Mouse (Mus musculus) midbrain, embryonic 15.5 days (tissue): Measurements from ENCODE around the gene Selenof. TPM values are rescaled to one million over a fixed set of nuclear protein-coding genes. Genes with fewer than 3 reads are reported as not detected.

Experiments used
- ATAC-seq: fragments of 200-750 bp; cut with Nextera tagmentation; replicated peaks from 2 replicates; pipeline ENCODE4 v1.8.0; 2017; ENCODE audit warnings: moderate TSS enrichment
- H3K27ac ChIP-seq: fragments of 300-500 bp; sonication (generic); 2 replicates; pipeline ENCODE4 v1.5.1; 2015; ENCODE audit warnings: mild to moderate bottlenecking, inconsistent platforms
- H3K27me3 ChIP-seq: fragments of 300-500 bp; sonication (generic); replicated peaks from 2 replicates; pipeline ENCODE4 v1.6.1; 2015; ENCODE audit warnings: inconsistent platforms
- H3K36me3 ChIP-seq: fragments of 300-500 bp; sonication (generic); replicated peaks from 2 replicates; pipeline ENCODE4 v1.6.1; 2015; ENCODE audit warnings: inconsistent platforms
- H3K4me1 ChIP-seq: fragments of 300-500 bp; sonication (generic); 2 replicates; pipeline ENCODE4 v1.6.1; 2015; ENCODE audit warnings: inconsistent platforms
- H3K4me2 ChIP-seq: fragments of 300-500 bp; sonication (generic); 2 replicates; pipeline ENCODE4 v1.6.1; 2015; ENCODE audit warnings: inconsistent platforms, mild to moderate bottlenecking, moderate library complexity
- H3K4me3 ChIP-seq: fragments of 300-500 bp; sonication (generic); 2 replicates; pipeline ENCODE4 v1.5.1; 2015; ENCODE audit warnings: mild to moderate bottlenecking, inconsistent platforms
- H3K9ac ChIP-seq: fragments of 300-500 bp; sonication (generic); 2 replicates; pipeline ENCODE4 v1.6.1; 2015; ENCODE audit warnings: mild to moderate bottlenecking, inconsistent platforms
- H3K9me3 ChIP-seq: fragments of 300-500 bp; sonication (generic); 2 replicates; pipeline ENCODE4 v1.6.1; 2016; ENCODE audit warnings: inconsistent platforms
- WGBS: fragments of 180-500 bp; shearing (Covaris S2); methylation state at CpG from one replicate; pipeline ENCODE4 v1.1.7; 2015; ENCODE audit warnings: mixed read lengths; 5-methylcytosine and 5-hydroxymethylcytosine counted together
- polyA plus RNA-seq: library from polyadenylated mRNA; unstranded; fragments of >200 nt; fragmentation: Nextera tagmentation; extraction: Ambion mirVana; gene quantifications from 2 replicates; pipeline ENCODE4 v1.2.1, GENCODE M21; 2015

The Selenof gene
- polyA plus RNA-seq, 1 experiment from 2014 or later: 507 TPM

DNA sequence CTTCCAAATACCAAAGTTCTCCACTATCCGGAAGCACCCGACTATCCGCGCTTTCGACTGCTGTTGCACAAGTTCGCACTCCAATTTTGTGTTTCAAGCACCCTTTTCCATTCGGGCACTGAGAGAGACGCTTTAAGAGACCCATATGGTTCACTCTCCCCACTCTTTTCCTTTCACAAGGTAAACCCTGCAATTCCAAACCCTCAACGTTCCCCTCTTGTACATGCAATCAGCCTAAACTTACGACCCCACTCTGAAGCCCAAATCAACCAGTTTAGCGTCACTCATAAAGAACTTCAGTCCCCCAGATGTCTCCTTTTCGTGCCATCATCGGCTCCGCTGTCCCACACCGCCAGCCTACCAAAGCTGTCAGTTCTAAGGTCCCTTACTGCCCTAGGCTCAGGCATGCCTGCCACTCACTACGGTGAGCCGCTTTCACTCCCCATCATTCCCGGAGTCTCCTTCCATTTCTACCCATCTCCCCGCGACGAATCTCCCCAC lies 1.2 kb upstream of the Selenof start:
- peak overlapping the region; percentile 56 for H3K4me3 ChIP-seq
- H3K9me3 ChIP-seq: no peaks in the 10 kb centered on the region
- peaks cover 42% of the 10 kb centered on the region for H3K4me1 ChIP-seq
- peak overlapping the region; percentile 90 for H3K4me2 ChIP-seq
- H3K36me3 ChIP-seq: no peaks in the 10 kb centered on the region; the same call in 1 of the 2 replicates
- peak overlapping the region; percentile 86 for H3K27ac ChIP-seq
- no peak for ATAC-seq
- WGBS: under 1% methylated on average over 21 of the region's 21 CpGs
- peak overlapping the region; percentile 64 for H3K9ac ChIP-seq
- no peaks in the 10 kb centered on the region for H3K27me3 ChIP-seq

- WGBS: under 1% methylated on average over 47 of the region's 47 CpGs
- ATAC-seq: peak; percentile 40
- H3K4me3 ChIP-seq: peak overlapping the region; percentile 56
- H3K9ac ChIP-seq: peak overlapping the region; percentile 64
- H3K9me3 ChIP-seq: no peaks in the 10 kb centered on the region
- peak overlapping the region; percentile 86 for H3K27ac ChIP-seq
- H3K36me3 ChIP-seq: no peaks in the 10 kb centered on the region; the same call in 1 of the 2 replicates
- H3K27me3 ChIP-seq: no peaks in the 10 kb centered on the region
- H3K4me1 ChIP-seq: peaks cover 43% of the 10 kb centered on the region
- peak overlapping the region; percentile 90 for H3K4me2 ChIP-seq
Measured at GRCm38 (mm10) chr3:144569401-144569971, 618 bp upstream of the Selenof start.

DNA sequence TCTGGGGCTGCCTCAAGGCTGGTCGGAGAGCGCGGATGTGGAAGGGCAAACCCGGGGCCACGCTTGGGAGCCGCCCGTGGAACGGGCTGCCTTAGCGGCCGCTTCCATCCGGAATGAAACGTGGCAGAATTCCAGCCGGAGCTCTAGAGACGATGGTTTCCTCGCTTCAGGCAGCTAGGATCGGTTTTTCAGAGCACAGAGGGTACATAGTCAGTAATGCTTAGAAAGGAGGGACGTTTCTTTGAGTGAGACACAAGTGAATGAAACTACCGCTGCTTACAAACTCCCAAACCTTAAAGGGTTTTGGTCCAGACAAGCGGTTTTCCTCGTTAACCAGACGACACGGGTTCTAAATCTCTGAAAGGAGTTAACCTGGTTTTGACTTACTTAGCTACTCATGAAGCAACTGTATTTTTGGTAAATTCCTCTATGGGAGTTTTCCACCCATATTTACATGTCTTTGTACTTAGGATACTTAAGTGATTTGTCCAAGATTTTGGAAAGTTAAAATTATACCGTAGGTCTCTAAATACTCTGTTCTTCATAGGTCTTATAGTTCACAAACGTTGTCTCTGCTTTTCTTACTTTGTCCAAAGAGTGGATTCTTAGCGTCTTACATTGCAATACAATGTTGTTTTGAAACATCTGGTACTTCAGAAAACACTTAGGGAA lies 848 bp downstream of the Selenof start:
- no peaks in the 10 kb centered on the region for H3K9me3 ChIP-seq
- peak overlapping the region; percentile 91 for H3K9ac ChIP-seq
- no peaks in the 10 kb centered on the region; the same call in 1 of the 2 replicates for H3K36me3 ChIP-seq
- H3K27me3 ChIP-seq: no peaks in the 10 kb centered on the region
- H3K4me3 ChIP-seq: peak overlapping the region; percentile 56
- ATAC-seq: no peak
- WGBS: under 1% methylated on average over 25 of the region's 25 CpGs
- peak overlapping the region; percentile 92 for H3K27ac ChIP-seq
- peaks cover 43% of the 10 kb centered on the region for H3K4me1 ChIP-seq
- H3K4me2 ChIP-seq: peak overlapping the region; percentile 55

DNA sequence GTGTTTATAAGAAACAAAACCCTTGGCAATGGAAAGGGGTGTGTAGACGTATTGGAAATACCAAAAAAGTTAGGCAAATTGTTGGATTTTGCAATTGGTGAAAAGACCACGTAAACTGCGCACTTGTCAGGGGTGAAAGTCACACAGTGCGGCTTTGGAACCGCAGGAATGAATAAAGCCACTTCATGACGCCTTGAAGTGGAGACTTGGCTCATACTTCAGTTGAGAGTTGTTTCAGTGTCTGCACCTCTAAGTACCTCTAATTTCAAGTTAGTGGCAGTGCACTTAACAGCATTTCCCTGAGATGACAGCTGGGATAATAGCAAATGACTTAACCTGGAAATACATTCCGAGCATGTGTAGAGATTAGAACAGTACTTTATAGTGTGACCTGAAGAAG lies 4.2 kb downstream of the Selenof start:
- Histone ChIP-seq H3K4me2 (no peak overlapping the region), H3K27me3 (no peaks in the 10 kb centered on the region), H3K36me3 (no peaks in the 10 kb centered on the region; the same call in 1 of the 2 replicates), H3K9me3 (no peaks in the 10 kb centered on the region), H3K4me3 (no peak overlapping the region), H3K4me1 (peaks cover 23% of the 10 kb centered on the region), H3K27ac (no peak overlapping the region), H3K9ac (no peak overlapping the region)
- no peak for ATAC-seq
- 91% methylated on average over 7 of the region's 7 CpGs for WGBS

DNA sequence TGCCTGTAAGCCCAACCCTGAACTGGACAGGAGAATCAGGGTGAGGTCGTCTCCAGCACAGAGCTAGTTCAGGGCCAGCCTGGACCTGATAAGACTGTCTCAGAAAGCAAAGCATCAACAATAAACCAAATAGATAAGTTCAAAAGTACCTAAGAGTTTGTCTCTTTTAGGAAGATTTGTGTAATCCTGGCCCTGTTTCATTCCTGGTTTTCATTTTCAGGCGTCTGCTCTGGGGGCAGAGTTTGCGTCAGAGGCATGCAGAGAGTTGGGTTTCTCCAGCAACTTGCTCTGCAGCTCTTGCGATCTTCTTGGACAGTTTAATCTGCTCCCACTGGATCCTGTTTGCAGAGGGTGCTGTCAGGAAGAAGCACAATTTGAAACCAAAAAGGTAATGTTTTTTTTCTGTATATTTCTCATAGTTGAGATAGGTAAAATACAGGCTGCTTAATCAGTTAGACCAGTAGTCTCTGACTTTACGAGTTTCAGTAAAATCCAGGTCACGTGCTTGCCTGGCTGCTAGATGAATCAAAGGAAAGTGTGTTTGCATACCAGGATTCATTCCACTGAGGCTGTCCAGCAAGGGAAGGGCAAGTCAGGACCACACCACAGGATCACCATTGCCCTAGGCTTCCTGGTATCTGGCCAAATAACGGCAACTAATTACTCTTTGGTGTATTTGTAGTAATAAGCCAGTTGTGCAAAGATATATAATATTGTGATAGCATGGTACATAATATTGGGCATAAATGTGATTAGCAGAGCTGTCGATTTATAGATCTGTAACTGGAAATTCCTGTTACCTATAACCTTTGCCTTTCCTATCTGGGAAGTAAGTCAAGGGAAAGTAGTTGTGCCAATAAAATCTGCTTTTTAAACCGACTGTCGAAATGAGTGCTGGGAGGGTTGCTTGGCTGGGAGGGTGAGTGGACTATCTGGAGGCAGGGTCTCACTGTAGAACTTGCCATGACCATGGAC lies 7.5 kb downstream of the Selenof start:
- ATAC-seq: no peak
- H3K9me3 ChIP-seq: no peaks in the 10 kb centered on the region
- H3K4me3 ChIP-seq: no peak overlapping the region
- H3K4me2 ChIP-seq: no peak overlapping the region
- H3K9ac ChIP-seq: no peak overlapping the region
- H3K27ac ChIP-seq: no peak overlapping the region
- no peaks in the 10 kb centered on the region; the same call in 1 of the 2 replicates for H3K36me3 ChIP-seq
- 0 out of 2 replicates have a peak, but pooled peaks cover 7% of the 10 kb centered on the region for H3K4me1 ChIP-seq
- WGBS: 91% methylated on average over 10 of the region's 10 CpGs
- H3K27me3 ChIP-seq: no peaks in the 10 kb centered on the region

GRCm38 (mm10) chr3:144578921-144579320 lies 8.8 kb downstream of the Selenof start:
- H3K4me2 ChIP-seq: no peak overlapping the region
- no peak overlapping the region for H3K27ac ChIP-seq
- no peak for ATAC-seq
- H3K36me3 ChIP-seq: no peaks in the 10 kb centered on the region; the same call in 1 of the 2 replicates
- no peaks in the 10 kb centered on the region for H3K27me3 ChIP-seq
- H3K4me3 ChIP-seq: no peak overlapping the region
- 0 out of 2 replicates have a peak, but pooled peaks cover under 1% of the 10 kb centered on the region for H3K4me1 ChIP-seq
- no peak overlapping the region for H3K9ac ChIP-seq
- WGBS: 97% methylated on average over 4 of the region's 4 CpGs
- H3K9me3 ChIP-seq: no peaks in the 10 kb centered on the region

GRCm38 (mm10) chr3:144579796-144580195 lies 9.7 kb downstream of the Selenof start:
- Histone ChIP-seq H3K27ac (no peak overlapping the region), H3K9ac (no peak overlapping the region), H3K4me1 (no peaks in the 10 kb centered on the region), H3K9me3 (no peaks in the 10 kb centered on the region), H3K36me3 (no peaks in the 10 kb centered on the region; the same call in 1 of the 2 replicates), H3K4me2 (no peak overlapping the region), H3K27me3 (no peaks in the 10 kb centered on the region), H3K4me3 (no peak overlapping the region)
- WGBS: 88% methylated on average over 5 of the region's 5 CpGs
- no peak for ATAC-seq

GRCm38 (mm10) chr3:144580281-144580680 lies 10.2 kb downstream of the Selenof start:
- Histone ChIP-seq H3K27ac (no peak overlapping the region), H3K27me3 (no peaks in the 10 kb centered on the region), H3K36me3 (no peaks in the 10 kb centered on the region; the same call in 1 of the 2 replicates), H3K9me3 (no peaks in the 10 kb centered on the region), H3K9ac (no peak overlapping the region), H3K4me1 (no peaks in the 10 kb centered on the region), H3K4me2 (no peak overlapping the region), H3K4me3 (no peak overlapping the region)
- ATAC-seq: no peak
- WGBS: 80% methylated on average over 7 of the region's 7 CpGs

GRCm38 (mm10) chr3:144581842-144582241 lies 11.7 kb downstream of the Selenof start:
- WGBS: 88% methylated on average over 3 of the region's 3 CpGs
- no peak for ATAC-seq
- no peak overlapping the region for H3K4me3 ChIP-seq
- no peaks in the 10 kb centered on the region; the same call in 1 of the 2 replicates for H3K36me3 ChIP-seq
- H3K4me1 ChIP-seq: no peaks in the 10 kb centered on the region
- no peaks in the 10 kb centered on the region for H3K27me3 ChIP-seq
- no peaks in the 10 kb centered on the region for H3K9me3 ChIP-seq
- no peak overlapping the region for H3K27ac ChIP-seq
- H3K9ac ChIP-seq: no peak overlapping the region
- no peak overlapping the region for H3K4me2 ChIP-seq

GRCm38 (mm10) chr3:144582306-144582705 lies 12.2 kb downstream of the Selenof start:
- Histone ChIP-seq H3K9me3 (no peaks in the 10 kb centered on the region), H3K36me3 (no peaks in the 10 kb centered on the region; the same call in 1 of the 2 replicates), H3K4me2 (no peak overlapping the region), H3K9ac (no peak overlapping the region), H3K4me3 (no peak overlapping the region), H3K4me1 (no peaks in the 10 kb centered on the region), H3K27ac (no peak overlapping the region), H3K27me3 (no peaks in the 10 kb centered on the region)
- no peak for ATAC-seq
- 91% methylated on average over 4 of the region's 4 CpGs for WGBS

GRCm38 (mm10) chr3:144583789-144584188 lies 13.7 kb downstream of the Selenof start:
- Histone ChIP-seq H3K9ac (no peak overlapping the region), H3K36me3 (no peaks in the 10 kb centered on the region; the same call in 1 of the 2 replicates), H3K9me3 (no peaks in the 10 kb centered on the region), H3K4me2 (no peak overlapping the region), H3K4me3 (no peak overlapping the region), H3K27me3 (no peaks in the 10 kb centered on the region), H3K27ac (no peak overlapping the region), H3K4me1 (no peaks in the 10 kb centered on the region)
- no peak for ATAC-seq
- WGBS: 62% methylated on average over 5 of the region's 5 CpGs
